Mouse (Mus musculus): ENCODE data around the gene Prkaca.

DNA sequence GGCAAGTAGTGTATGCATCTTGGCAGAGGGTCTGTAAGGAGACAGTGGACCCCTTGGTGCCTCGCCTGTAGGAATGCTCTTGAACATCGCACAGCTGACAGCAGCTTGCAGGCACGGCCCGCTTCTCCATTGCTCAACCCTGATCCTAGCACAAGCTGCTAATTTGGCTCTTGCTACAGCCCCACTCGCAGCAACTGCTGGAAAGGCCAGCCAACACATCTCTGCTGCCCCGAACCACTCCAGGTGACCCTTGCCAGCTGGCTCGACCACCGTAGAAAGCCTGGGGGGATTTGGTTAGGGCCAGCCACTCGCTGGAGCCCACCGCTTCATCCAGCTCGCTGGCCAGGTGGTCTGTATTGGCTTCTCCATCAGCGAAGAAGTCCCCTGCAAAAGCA, 70.2 kb downstream of the Prkaca start:
- TF ChIP-seq EP300 (IDR thresholded peaks at IDR 0.05; ENCODE audit: insufficient read depth, low read depth, low read length) (no peak), CTCF (IDR thresholded peaks at IDR 0.05; ENCODE audit: low read depth, low read length) (no peak), POLR2A (IDR thresholded peaks at IDR 0.05; ENCODE audit: insufficient read depth, low read length) (no peak)

Data from ES-Bruce4 (cell line).